Mouse (Mus musculus) layer of hippocampus, postnatal 14 days (tissue): ENCODE results near the gene Tnfsf8. TPM values are rescaled to one million over a fixed set of nuclear protein-coding genes. Genes with fewer than 3 reads are reported as not detected.

Experiments
- DNase-seq, 2 experiments: peaks; one replicate each; pipeline ENCODE4 v3.0.0; 2021 to 2022; ENCODE audit warnings: low spot score in 2 of 2, mixed read lengths in 1 of 2
- total RNA-seq, 2 experiments: library from RNA; stranded (reverse); gene quantifications; 2 replicates each; pipeline ENCODE4 v1.2.3; 2021

Gene Tnfsf8
- total RNA-seq, 2 experiments from 2014 or later: not detected

GRCm38 (mm10) chr4:63843924-63844323 lies 17.2 kb downstream of the Tnfsf8 start:
- peak in 1 of 2 experiments; percentile 29 for DNase-seq

GRCm38 (mm10) chr4:63842278-63842677 lies 18.9 kb downstream of the Tnfsf8 start:
- no peak for DNase-seq

DNA sequence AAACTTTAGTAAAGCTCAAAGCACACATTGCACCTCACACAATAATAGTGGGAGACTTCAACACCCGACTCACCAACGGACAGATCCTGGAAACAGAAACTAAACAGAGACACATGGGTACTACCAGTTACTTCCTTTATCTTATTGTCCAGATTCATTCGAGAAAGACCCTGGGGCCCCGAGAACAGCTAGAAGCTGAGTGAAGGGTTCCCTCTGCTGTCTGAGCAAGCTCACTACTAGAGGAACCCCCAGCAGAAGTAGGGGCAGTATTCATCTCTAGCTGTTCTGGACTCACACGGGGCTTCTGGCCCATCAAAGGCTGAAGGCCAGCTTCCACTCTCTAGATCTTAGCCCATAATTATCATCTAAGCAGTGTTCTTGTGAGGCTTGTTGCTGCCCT lies 20.7 kb downstream of the Tnfsf8 start:
- DNase-seq: peak; percentile 14 to 17

- no peak for DNase-seq
Observed at GRCm38 (mm10) chr4:63823136-63823535, 38.0 kb downstream of the Tnfsf8 start.

GRCm38 (mm10) chr4:63817505-63817904 lies 43.6 kb downstream of the Tnfsf8 start:
- no peak for DNase-seq

- no peak for DNase-seq
Observed at GRCm38 (mm10) chr4:63815668-63816067, 45.5 kb downstream of the Tnfsf8 start.

GRCm38 (mm10) chr4:63798083-63798482 lies 63.1 kb downstream of the Tnfsf8 start:
- DNase-seq: no peak

DNA sequence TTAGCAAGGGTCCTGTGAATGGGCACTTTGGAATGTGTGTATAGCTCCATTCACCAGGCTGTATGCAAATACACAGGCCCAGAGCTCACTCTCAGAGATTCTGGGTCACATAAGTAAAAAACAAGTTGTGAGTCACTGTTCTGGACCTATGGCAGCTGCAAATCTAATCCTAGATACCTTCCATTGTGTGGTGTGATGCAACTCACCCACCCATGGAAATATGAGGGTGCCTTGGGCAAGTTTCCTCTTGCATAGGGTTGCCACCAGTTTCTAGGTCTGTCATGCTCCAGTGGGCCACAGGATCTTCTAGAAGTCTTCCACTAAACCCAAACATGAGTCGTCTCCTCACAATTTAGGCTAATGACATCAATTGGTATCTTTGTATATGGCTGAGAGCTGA lies 64.6 kb downstream of the Tnfsf8 start:
- no peak for DNase-seq

GRCm38 (mm10) chr4:63792328-63792727 lies 68.8 kb downstream of the Tnfsf8 start:
- no peak for DNase-seq

- DNase-seq: no peak
Observed at GRCm38 (mm10) chr4:63785466-63785865, 75.7 kb downstream of the Tnfsf8 start.

- DNase-seq: no peak
Observed at GRCm38 (mm10) chr4:63783826-63784225, 77.3 kb downstream of the Tnfsf8 start.

DNA sequence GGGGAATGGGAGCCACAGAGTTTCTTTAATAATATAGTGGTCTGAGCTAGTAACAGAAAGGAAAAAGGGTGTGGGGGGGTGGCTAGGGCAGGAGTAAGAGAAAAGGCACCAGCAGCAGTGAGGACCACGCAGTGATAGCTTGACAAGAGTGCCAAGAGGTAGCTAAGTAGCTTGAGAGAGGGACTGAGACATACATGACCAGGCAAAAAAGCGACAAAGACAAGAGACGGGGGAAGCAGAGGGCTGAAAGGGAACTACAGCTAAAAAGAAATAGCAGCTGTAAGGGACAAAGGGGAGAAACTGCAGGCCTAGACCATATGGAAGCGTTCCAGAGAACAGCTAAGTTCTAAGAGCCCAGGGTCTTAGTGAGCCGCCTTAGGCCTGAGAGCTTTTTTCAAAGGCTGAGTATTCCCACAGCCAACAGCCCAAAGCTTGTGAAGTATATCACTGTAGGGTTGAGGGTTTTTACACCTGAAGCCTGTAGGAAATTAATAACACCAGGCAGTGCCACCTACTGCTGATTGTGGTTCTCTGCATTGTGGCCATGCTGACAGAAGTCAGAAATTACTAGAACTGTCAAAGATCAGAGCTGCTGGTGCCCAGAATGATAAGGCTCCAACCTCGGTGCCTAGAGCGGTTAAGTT lies 78.1 kb downstream of the Tnfsf8 start:
- no peak for DNase-seq

Other genes starting within 250 kb of the Tnfsf8 start
- gene Tex48, start 238.9 kb downstream of the Tnfsf8 start, total RNA-seq: not detected
- gene Gm11214, start 198.0 kb downstream of the Tnfsf8 start, total RNA-seq: not detected
- gene Tnfsf15, start 116.2 kb downstream of the Tnfsf8 start, total RNA-seq: not detected
- gene Tnc, start 185.7 kb upstream of the Tnfsf8 start, total RNA-seq: 10 to 100 TPM; 15.9 to 18.7 TPM